Comparison of ENCODE assay signal across 8 mouse cellular contexts in genomic region chr10:94688420-94689175, GRCm38 (mm10). TPM values are rescaled to one million over a fixed set of nuclear protein-coding genes. Genes with fewer than 3 reads are reported as not detected.
DNase-seq lines count a peak whose midpoint lies in the region; ATAC-seq lines count a peak whose summit lies in the region.

Cep83 (plus strand) TSS chr10:94688654.

- H3K27ac ChIP-seq in intestine, embryonic 14.5 days (ENCODE audit: low read depth), result peak within 1 kb of the TSS; percentile 88

- peak; percentile 97 for DNase-seq in adrenal gland, adult 18-20 months (ENCODE audit: low spot score in 2 of 2)
- peak; percentile 94 for DNase-seq in embryo, embryonic 10.5 days (ENCODE audit: low spot score)
- DNase-seq in gastrocnemius, postnatal 14 days, result peak; percentile 94
- DNase-seq in intestine, embryonic 14.5 days (ENCODE audit: low spot score), result peak; percentile 98
- DNase-seq in left cerebral cortex, postnatal 10 days (ENCODE audit: extremely low spot score in 1 of 2, low spot score in 2 of 2), result peak; percentile 84 to 96
- peak; percentile 95 to 96 for DNase-seq in right cerebral cortex, postnatal 10 days (ENCODE audit: low spot score in 2 of 2)
- peak; percentile 95 for DNase-seq in urinary bladder, postnatal 14 days (ENCODE audit: low spot score)

- peak within 1 kb of the TSS; percentile 90 for H3K4me3 ChIP-seq in intestine, embryonic 14.5 days (ENCODE audit: low read depth, low read length)

- intact Hi-C loops in gastrocnemius, postnatal 14 days (cut with DNase I; ENCODE audit: low total_unique reads), result no loop called here
- intact Hi-C loops in left cerebral cortex, postnatal 10 days (cut with DNase I), result loop anchor here (2.0 kb wide), 1 partner anchor 256 kb away; the partner anchor contains the start of gene Plxnc1

- H3K9me3 ChIP-seq in intestine, embryonic 14.5 days (ENCODE audit: control insufficient read depth, low read length), result no peaks in the 10 kb centered on the region

- peak; percentile 99 for ATAC-seq in intestine, embryonic 14.5 days (replicated peaks; ENCODE audit: low FRiP score, low TSS enrichment, low read depth)
- ATAC-seq in megakaryocyte progenitor cell, adult 5-6 weeks (replicated peaks; ENCODE audit: poor library complexity), result peak; percentile 85

- peak within 1 kb of the TSS; percentile 79 for H3K4me2 ChIP-seq in intestine, embryonic 14.5 days (ENCODE audit: low read length)

- H3K27me3 ChIP-seq in intestine, embryonic 14.5 days (replicated peaks; ENCODE audit: control insufficient read depth, insufficient read depth, low read length), result no peaks in the 10 kb centered on the region

- no peaks in the 10 kb centered on the region for H3K4me1 ChIP-seq in intestine, embryonic 14.5 days (replicated peaks; ENCODE audit: control insufficient read depth, insufficient read depth, low read length)

- no peaks in the 10 kb centered on the region for H3K36me3 ChIP-seq in intestine, embryonic 14.5 days (ENCODE audit: control insufficient read depth, insufficient read depth, low read length)

- peak within 1 kb of the TSS; percentile 92 for H3K9ac ChIP-seq in intestine, embryonic 14.5 days (ENCODE audit: low read length)

- WGBS in intestine, embryonic 14.5 days, result under 1% methylated on average over 83 of the region's 86 CpGs

RNA-seq across cellular contexts. Expression of gene Cep83, which starts in this region (rescaled TPM):
- 1 to 10 TPM; 8.0 to 8.2 TPM for total RNA-seq in adrenal gland, adult 18-20 months (2021)
- total RNA-seq in gastrocnemius, postnatal 14 days (2021), result 10 to 100 TPM; 12.2 to 13.4 TPM
- polyA plus RNA-seq in intestine, embryonic 14.5 days (2014; fragmentation: Nextera tagmentation; extraction: Ambion mirVana), result 16.5 and 18.4 TPM in 2 replicates
- 10 to 100 TPM; 32.3 to 34.2 TPM for total RNA-seq in left cerebral cortex, postnatal 10 days (2021)
- total RNA-seq in megakaryocyte progenitor cell, adult 5-6 weeks (2015), result 67.1 and 67.2 TPM in 2 replicates
- 70.5 and 87.7 TPM in 2 replicates for total RNA-seq in megakaryocyte progenitor cell, adult 5-6 weeks (2017)

Comparison
In these comparisons a context has a peak if more than half of its experiments do, and no peak if none do; other contexts are left out.
1. Peak in every context shown above with its lines: DNase-seq, ATAC-seq, H3K4me3 ChIP-seq and H3K27ac ChIP-seq.